Mouse (Mus musculus) liver, postnatal 0 days (tissue): Measurements from ENCODE around the gene Zfp398. TPM values are rescaled to one million over a fixed set of nuclear protein-coding genes. Genes with fewer than 3 reads are reported as not detected.
A peak's percentile ranks its signal among the peaks of the same experiment; 100 is the strongest.

Source experiments
- ATAC-seq: fragments of 200-750 bp; cut with Nextera tagmentation; 2 replicates; pipeline ENCODE4 v1.8.0; 2017; ENCODE audit warnings: mild to moderate bottlenecking, moderate library complexity
- DNase-seq: peaks from one replicate; pipeline ENCODE4 v3.0.0-alpha.2; 2016
- H3K27ac ChIP-seq: fragments of 300-500 bp; sonication (generic); 2 replicates; pipeline ENCODE4 v1.5.1; 2014; ENCODE audit warnings: antibody characterized with exemption, moderate library complexity, mild to moderate bottlenecking, low read depth
- H3K27me3 ChIP-seq: fragments of 300-500 bp; sonication (generic); 2 replicates; pipeline ENCODE4 v1.6.1; 2014; ENCODE audit warnings: low read length, control low read depth, mixed read lengths; ENCODE audit not compliant: insufficient read depth
- H3K36me3 ChIP-seq: fragments of 300-500 bp; sonication (generic); replicated peaks from 2 replicates; pipeline ENCODE4 v1.6.1; 2014; ENCODE audit warnings: mild to moderate bottlenecking, control low read depth, low read length, moderate library complexity, mixed read lengths; ENCODE audit not compliant: insufficient read depth
- H3K4me1 ChIP-seq: fragments of 300-500 bp; sonication (generic); 2 replicates; pipeline ENCODE4 v1.6.1; 2014; ENCODE audit warnings: antibody characterized with exemption, mild to moderate bottlenecking, control low read depth; ENCODE audit not compliant: insufficient read depth
- H3K4me2 ChIP-seq: fragments of 300-500 bp; sonication (generic); 2 replicates; pipeline ENCODE4 v1.6.1; 2014; ENCODE audit warnings: low read depth, mild to moderate bottlenecking, low read length, moderate library complexity, mixed read lengths
- H3K4me3 ChIP-seq: fragments of 300-500 bp; sonication (generic); 2 replicates; pipeline ENCODE4 v1.5.1; 2014; ENCODE audit warnings: low read depth, low read length
- H3K9ac ChIP-seq: fragments of 300-500 bp; sonication (generic); replicated peaks from 2 replicates; pipeline ENCODE4 v1.6.1; 2014; ENCODE audit warnings: mild to moderate bottlenecking, moderate library complexity
- H3K9me3 ChIP-seq: fragments of 300-500 bp; sonication (generic); 2 replicates; pipeline ENCODE4 v1.6.1; 2016; ENCODE audit warnings: mild to moderate bottlenecking, control low read depth, low read length, mixed read lengths
- CTCF ChIP-seq: sonication (generic); IDR thresholded peaks from 2 replicates; pipeline ENCODE4 v1.5.1; 2016; ENCODE audit warnings: antibody characterized with exemption, low read depth
- EP300 ChIP-seq: IDR thresholded peaks from 2 replicates; pipeline ENCODE4 v1.6.1; 2016; ENCODE audit warnings: antibody characterized with exemption, low read depth, mild to moderate bottlenecking
- whole genome bisulfite sequencing: fragments of 180-500 bp; shearing (Covaris S2); extraction: QIAGEN DNeasy Blood & Tissue Kit; methylation state at CpG from one replicate; pipeline ENCODE4 v1.1.7; 2014; ENCODE audit not compliant: insufficient replicate concordance; 5-methylcytosine and 5-hydroxymethylcytosine counted together
- microRNA counts: library from miRNA; unstranded; fragments of <30 nt; microRNA quantifications from one replicate; lab custom pipeline; 2015
- microRNA-seq: library from miRNA; unstranded; fragments of <30 nt; microRNA quantifications from one replicate; pipeline ENCODE4, GENCODE M21; 2016
- polyA plus RNA-seq: library from polyadenylated mRNA; unstranded; fragments of >200 nt; fragmentation: Nextera tagmentation; extraction: Ambion mirVana; gene quantifications from 2 replicates; pipeline ENCODE4 v1.2.1, GENCODE M21; 2015

The Zfp398 gene
- polyA plus RNA-seq, 1 experiment from 2014 or later, result 1.6 TPM

DNA sequence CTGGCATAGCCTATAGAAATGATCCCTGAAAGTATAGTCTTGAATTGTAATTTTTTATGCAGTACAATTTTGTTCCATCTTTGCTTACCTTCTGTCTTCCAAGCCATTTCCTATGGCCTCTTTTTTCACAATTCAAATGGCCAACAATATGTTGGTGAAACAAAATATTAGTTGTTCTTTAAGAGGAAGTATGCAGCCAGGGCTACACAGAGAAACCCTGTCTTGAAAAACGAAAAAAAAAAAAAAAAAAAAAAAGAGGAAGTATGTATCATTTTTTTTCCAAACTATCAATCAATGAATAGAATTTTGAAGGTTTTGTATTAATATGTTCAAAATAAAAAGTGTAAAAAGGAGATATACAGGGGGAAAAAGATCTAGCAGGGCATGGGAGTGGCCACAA is 76.2 kb downstream of the Zfp398 start:
- Histone ChIP-seq H3K9me3 (no peaks in the 10 kb centered on the region), H3K4me1 (0 out of 2 replicates have a peak, but pooled peaks cover 2% of the 10 kb centered on the region), H3K27me3 (no peaks in the 10 kb centered on the region), H3K4me3 (no peak overlapping the region), H3K36me3 (0 out of 2 replicates have a peak, but pooled peaks cover 2% of the 10 kb centered on the region), H3K4me2 (no peak overlapping the region), H3K27ac (no peak overlapping the region), H3K9ac (no peak overlapping the region)
- TF ChIP-seq EP300 (no peak), CTCF (no peak)
- DNase-seq (no peak), ATAC-seq (no peak)
- WGBS, result 31% methylated on average over 1 of the region's 1 CpGs

DNA sequence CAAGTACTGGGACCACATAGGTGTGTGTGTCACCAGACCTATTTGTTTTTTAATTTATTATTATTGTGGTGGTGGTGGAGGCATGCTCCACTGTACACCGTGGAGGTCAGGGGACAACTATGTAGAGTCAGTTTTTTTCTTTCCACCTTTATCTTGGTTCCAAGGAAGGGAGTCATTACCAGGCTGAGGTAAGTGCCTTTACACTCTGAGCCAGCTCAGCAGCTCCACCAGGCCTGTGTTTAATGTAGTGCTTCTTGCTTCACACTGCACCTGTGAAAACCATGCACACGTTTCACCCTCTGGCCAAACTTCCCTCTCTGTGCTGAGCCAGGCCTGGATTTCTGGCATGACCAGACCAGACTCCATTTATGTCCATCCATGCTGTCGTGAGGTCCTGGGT is 77.5 kb downstream of the Zfp398 start:
- no peak for DNase-seq
- Histone ChIP-seq H3K27ac (no peak overlapping the region), H3K4me3 (no peak overlapping the region), H3K4me1 (peaks cover 2% of the 10 kb centered on the region; the same call in 1 of the 2 replicates), H3K4me2 (no peak overlapping the region), H3K9me3 (no peaks in the 10 kb centered on the region), H3K36me3 (no peaks in the 10 kb centered on the region), H3K27me3 (no peaks in the 10 kb centered on the region), H3K9ac (no peak overlapping the region)
- 48% methylated on average over 3 of the region's 3 CpGs for WGBS
- no peak for ATAC-seq
- TF ChIP-seq CTCF (no peak), EP300 (no peak)

DNA sequence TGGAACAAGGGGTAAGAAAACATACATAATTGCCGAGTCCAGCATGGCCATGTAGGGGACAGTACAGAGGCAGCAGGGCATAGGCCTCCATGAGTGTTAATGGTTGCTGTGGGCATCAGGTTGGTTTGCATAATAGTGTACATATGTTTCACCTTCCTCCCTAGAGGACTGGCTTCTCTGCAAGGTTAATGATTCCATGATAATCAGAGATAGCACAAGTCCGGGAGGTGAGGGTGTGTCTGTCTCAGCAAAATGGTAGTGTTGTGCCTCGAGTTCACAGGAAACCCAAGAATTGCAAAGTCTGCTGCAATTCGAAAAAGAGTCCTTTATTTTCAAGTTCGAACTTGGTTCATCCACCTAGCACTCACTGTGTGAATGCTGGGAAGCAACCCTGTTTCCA is 81.6 kb downstream of the Zfp398 start:
- Histone ChIP-seq H3K9ac (no peak overlapping the region), H3K27me3 (no peaks in the 10 kb centered on the region), H3K36me3 (no peaks in the 10 kb centered on the region), H3K27ac (no peak overlapping the region), H3K4me2 (no peak overlapping the region), H3K9me3 (no peaks in the 10 kb centered on the region), H3K4me1 (peaks cover 9% of the 10 kb centered on the region), H3K4me3 (no peak overlapping the region)
- WGBS, result 58% methylated on average over 5 of the region's 5 CpGs
- no peak for ATAC-seq
- no peak for DNase-seq
- TF ChIP-seq EP300 (no peak), CTCF (no peak)

DNA sequence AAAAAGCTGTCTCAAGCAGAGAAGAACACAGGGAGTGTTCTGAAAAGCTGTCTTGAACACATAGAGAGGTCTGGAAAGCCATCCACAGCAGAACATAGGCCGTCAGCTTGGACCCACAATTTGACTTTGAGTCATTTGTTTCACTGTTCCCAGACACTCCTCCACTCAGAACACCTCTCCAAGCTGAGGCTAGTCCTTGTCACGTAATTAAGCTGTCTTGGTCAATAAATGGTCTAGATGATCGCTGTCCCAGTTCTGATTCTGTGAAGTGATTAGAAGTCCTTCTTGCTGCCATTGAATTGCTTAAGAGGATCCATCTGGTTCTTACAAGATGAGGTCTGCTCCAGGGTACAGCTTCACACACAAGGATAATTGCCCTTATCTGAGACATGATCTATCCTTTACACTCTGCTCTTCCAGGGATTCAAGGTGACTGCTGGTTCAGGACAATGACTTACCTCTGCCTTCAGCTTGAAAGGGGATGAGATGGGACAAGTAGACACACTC is 83.4 kb downstream of the Zfp398 start:
- Histone ChIP-seq H3K9ac (no peak overlapping the region), H3K4me3 (no peak overlapping the region), H3K27me3 (no peaks in the 10 kb centered on the region), H3K36me3 (peaks cover 4% of the 10 kb centered on the region; the same call in 1 of the 2 replicates), H3K27ac (no peak overlapping the region), H3K4me1 (peaks cover 17% of the 10 kb centered on the region), H3K4me2 (no peak overlapping the region), H3K9me3 (no peaks in the 10 kb centered on the region)
- TF ChIP-seq EP300 (no peak), CTCF (no peak)
- no peak for DNase-seq
- 76% methylated on average over 3 of the region's 3 CpGs for WGBS
- ATAC-seq, result no peak

DNA sequence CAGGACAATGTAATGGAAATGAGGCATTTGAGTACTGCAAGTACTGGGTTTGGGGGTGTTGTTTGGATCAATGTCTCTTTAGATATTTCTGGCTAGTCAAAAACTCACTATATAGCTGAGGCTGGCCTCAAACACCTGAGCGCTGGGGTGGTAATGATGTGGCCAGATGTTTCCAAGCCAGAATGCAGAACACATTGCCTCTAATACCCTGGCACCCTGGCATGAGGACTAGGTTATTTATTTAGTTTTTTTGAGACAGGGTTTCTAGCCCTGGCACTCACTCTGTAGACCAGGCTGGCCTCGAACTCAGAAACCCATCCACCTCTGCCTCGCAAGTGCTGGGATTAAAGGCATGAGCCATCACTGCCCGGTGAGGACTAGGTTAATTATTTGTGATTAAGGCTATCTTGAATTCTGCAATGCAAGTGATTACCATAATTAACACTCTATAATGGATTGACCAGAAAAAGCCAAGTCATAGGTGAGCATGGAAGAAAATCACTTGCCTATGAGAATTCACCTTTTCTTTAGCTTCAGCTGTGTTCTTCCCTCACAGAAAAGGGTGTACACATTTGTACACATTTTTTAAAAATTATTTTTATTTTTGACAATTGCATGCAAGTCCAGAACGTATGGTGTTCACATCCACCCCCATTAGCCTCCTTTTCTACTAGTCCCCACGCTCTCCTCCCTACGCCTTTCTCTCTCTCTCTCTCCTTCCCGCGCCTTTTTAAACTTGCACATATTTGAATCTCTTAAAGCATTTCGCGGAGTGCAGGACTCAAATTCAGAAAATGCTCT is 84.4 kb downstream of the Zfp398 start:
- Histone ChIP-seq H3K9ac (peak overlapping the region; percentile 86), H3K9me3 (no peaks in the 10 kb centered on the region), H3K4me1 (peaks cover 17% of the 10 kb centered on the region), H3K36me3 (peaks cover 4% of the 10 kb centered on the region; the same call in 1 of the 2 replicates), H3K4me3 (peak overlapping the region; percentile 88), H3K27me3 (no peaks in the 10 kb centered on the region), H3K4me2 (peak overlapping the region; percentile 81), H3K27ac (peak overlapping the region; percentile 99)
- DNase-seq, result no peak
- WGBS, result 30% methylated on average over 11 of the region's 11 CpGs
- no peak for TF ChIP-seq EP300
- no peak for TF ChIP-seq CTCF
- peak; percentile 11 for ATAC-seq

- Histone ChIP-seq H3K4me2 (peak within 1 kb of the TSS; percentile 81), H3K27me3 (no peaks in the 10 kb centered on the region)
- under 1% methylated on average over 65 of the region's 67 CpGs for WGBS
Observed at GRCm38 (mm10) chr6:47920447-47921340, 85.2 kb downstream of the Zfp398 start, which contains the start of gene Zfp212. Gene Zfp212, plus strand, starts transcription at chr6:47920476.

More at GRCm38 (mm10) chr6:47920447-47921340, 85.2 kb downstream of the Zfp398 start, which contains the start of gene Zfp212:
- Histone ChIP-seq H3K36me3 (peaks cover 4% of the 10 kb centered on the region; the same call in 1 of the 2 replicates), H3K27ac (peak within 1 kb of the TSS; percentile 99), H3K4me1 (peaks cover 17% of the 10 kb centered on the region), H3K4me3 (peak within 1 kb of the TSS; percentile 88), H3K9me3 (no peaks in the 10 kb centered on the region), H3K9ac (peak within 1 kb of the TSS; percentile 86)
- DNase-seq (peak; percentile 94), ATAC-seq (peak; percentile 95)
- TF ChIP-seq EP300, result no peak
- TF ChIP-seq CTCF, result peak; percentile 75

MicroRNAs within 50 kb of the gene (microRNA counts, 519-probe panel; counts per million panel counts)
- microRNA mmu-miR-704 (lab: Ali Mortazavi, UCI), result not detected

Small RNAs within 50 kb of the gene (microRNA-seq; reads per million reads assigned to microRNA genes)
- not detected for gene Mir704

Other genes with a start within 250 kb of the Zfp398 start
- 36.5 and 37.2 TPM in 2 replicates for gene Ezh2, start 240.3 kb upstream of the Zfp398 start, polyA plus RNA-seq
- 101 and 116 TPM in 2 replicates for gene Pdia4, start 22.2 kb upstream of the Zfp398 start, polyA plus RNA-seq
- 0.28 and 0.51 TPM in 2 replicates for gene Zfp786, start 4.8 kb upstream of the Zfp398 start, polyA plus RNA-seq
- 2.0 and 2.4 TPM in 2 replicates for gene Zfp282, start 41.5 kb downstream of the Zfp398 start, polyA plus RNA-seq
- 4.0 and 5.1 TPM in 2 replicates for gene Zfp212, start 84.8 kb downstream of the Zfp398 start, polyA plus RNA-seq
- 2.7 TPM in 2 replicates for gene Zfp956, start 117.7 kb downstream of the Zfp398 start, polyA plus RNA-seq
- gene Zfp777, start 213.2 kb downstream of the Zfp398 start, polyA plus RNA-seq, result 1.7 and 2.2 TPM in 2 replicates